Mouse (Mus musculus): ENCODE measurements around the gene Cul5. TPM values are rescaled to one million over a fixed set of nuclear protein-coding genes. Genes with fewer than 3 reads are reported as not detected.

The Cul5 gene
- polyA plus RNA-seq, 1 experiment: 76.3 TPM

GRCm38 (mm10) chr9:53609306-53609967, 60.4 kb downstream of the Cul5 start:
- Histone ChIP-seq H3K4me3 (ENCODE audit: insufficient read depth, low read length) (peak overlapping the region; percentile 67), H3K27ac (ENCODE audit: insufficient read depth, low read length) (no peak overlapping the region), H3K4me1 (ENCODE audit: control insufficient read depth, insufficient read depth, low read length) (0 out of 2 replicates have a peak, but pooled peaks cover 3% of the 10 kb centered on the region)
- TF ChIP-seq POLR2A (IDR thresholded peaks at IDR 0.05; ENCODE audit: low read depth, low read length): no peak
- TF ChIP-seq CTCF (IDR thresholded peaks at IDR 0.05; ENCODE audit: borderline replicate concordance, insufficient read depth, low read length): no peak

GRCm38 (mm10) chr9:53607816-53608215, 62.0 kb downstream of the Cul5 start:
- Histone ChIP-seq H3K4me3 (ENCODE audit: insufficient read depth, low read length) (no peak overlapping the region), H3K27ac (ENCODE audit: insufficient read depth, low read length) (no peak overlapping the region), H3K4me1 (ENCODE audit: control insufficient read depth, insufficient read depth, low read length) (peaks cover 8% of the 10 kb centered on the region)
- TF ChIP-seq POLR2A (IDR thresholded peaks at IDR 0.05; ENCODE audit: low read depth, low read length): no peak
- no peak for TF ChIP-seq CTCF (IDR thresholded peaks at IDR 0.05; ENCODE audit: borderline replicate concordance, insufficient read depth, low read length)

GRCm38 (mm10) chr9:53607192-53607591, 62.6 kb downstream of the Cul5 start:
- Histone ChIP-seq H3K4me3 (ENCODE audit: insufficient read depth, low read length) (no peak overlapping the region), H3K4me1 (ENCODE audit: control insufficient read depth, insufficient read depth, low read length) (peaks cover 8% of the 10 kb centered on the region), H3K27ac (ENCODE audit: insufficient read depth, low read length) (no peak overlapping the region)
- TF ChIP-seq POLR2A (IDR thresholded peaks at IDR 0.05; ENCODE audit: low read depth, low read length) (no peak), CTCF (IDR thresholded peaks at IDR 0.05; ENCODE audit: borderline replicate concordance, insufficient read depth, low read length) (no peak)

DNA sequence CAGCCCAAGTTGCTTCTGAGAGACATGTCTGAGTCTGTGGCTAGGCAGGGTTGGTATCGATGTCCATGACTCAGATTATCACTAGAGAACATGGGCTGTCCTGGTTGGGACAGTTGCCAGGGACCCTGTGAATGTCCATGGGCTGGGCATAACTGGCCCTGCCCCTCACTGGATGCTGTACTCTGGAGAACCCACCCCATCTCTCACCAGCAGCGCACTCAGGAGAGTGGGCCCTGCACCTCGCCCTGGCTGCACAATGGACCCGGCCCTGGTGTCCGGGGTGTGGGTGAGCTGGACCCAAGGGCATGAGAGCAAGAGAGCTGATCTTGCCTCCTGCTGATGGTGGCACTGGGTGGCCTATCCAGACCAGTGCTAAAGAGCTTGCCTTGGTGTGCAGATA, 64.9 kb downstream of the Cul5 start:
- TF ChIP-seq POLR2A (IDR thresholded peaks at IDR 0.05; ENCODE audit: low read depth, low read length) (no peak), CTCF (IDR thresholded peaks at IDR 0.05; ENCODE audit: borderline replicate concordance, insufficient read depth, low read length) (no peak)
- Histone ChIP-seq H3K27ac (ENCODE audit: insufficient read depth, low read length) (no peak overlapping the region), H3K4me1 (ENCODE audit: control insufficient read depth, insufficient read depth, low read length) (peaks cover 8% of the 10 kb centered on the region), H3K4me3 (ENCODE audit: insufficient read depth, low read length) (no peak overlapping the region)

- H3K27ac ChIP-seq (ENCODE audit: insufficient read depth, low read length): no peak overlapping the region; the same call in 1 of the 2 replicates
- no peak overlapping the region for H3K4me3 ChIP-seq (ENCODE audit: insufficient read depth, low read length)
- peaks cover 8% of the 10 kb centered on the region for H3K4me1 ChIP-seq (ENCODE audit: control insufficient read depth, insufficient read depth, low read length)
- no peak for TF ChIP-seq POLR2A (IDR thresholded peaks at IDR 0.05; ENCODE audit: low read depth, low read length)
- no peak for TF ChIP-seq CTCF (IDR thresholded peaks at IDR 0.05; ENCODE audit: borderline replicate concordance, insufficient read depth, low read length)
Observed at GRCm38 (mm10) chr9:53603849-53604248, 66.0 kb downstream of the Cul5 start.

- no peak overlapping the region for H3K4me3 ChIP-seq (ENCODE audit: insufficient read depth, low read length)
- TF ChIP-seq POLR2A (IDR thresholded peaks at IDR 0.05; ENCODE audit: low read depth, low read length) (no peak), CTCF (IDR thresholded peaks at IDR 0.05; ENCODE audit: borderline replicate concordance, insufficient read depth, low read length) (no peak)
- H3K27ac ChIP-seq (ENCODE audit: insufficient read depth, low read length): peak overlapping the region; percentile 25; the same call in 1 of the 2 replicates
- peaks cover 8% of the 10 kb centered on the region for H3K4me1 ChIP-seq (ENCODE audit: control insufficient read depth, insufficient read depth, low read length)
Observed at GRCm38 (mm10) chr9:53603384-53603783, 66.4 kb downstream of the Cul5 start.

DNA sequence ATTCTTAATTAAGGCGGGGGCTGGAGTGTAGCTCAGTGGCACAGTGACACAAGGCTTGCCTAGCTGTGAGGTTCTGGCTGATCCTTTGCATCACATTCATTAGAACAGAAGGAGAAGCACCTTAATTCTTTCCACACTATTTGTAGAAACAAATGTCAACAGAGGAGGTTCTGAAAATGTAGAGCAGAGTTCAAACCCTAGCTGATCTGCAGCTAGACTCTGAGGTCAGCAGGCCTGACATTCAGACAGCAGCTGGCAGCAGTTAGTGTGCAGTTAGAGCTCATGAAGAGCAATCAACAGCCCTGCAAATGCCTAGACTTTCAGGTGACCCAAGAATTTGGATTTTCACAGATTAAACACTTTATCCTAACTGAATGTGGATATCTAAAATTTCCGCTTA, 68.3 kb downstream of the Cul5 start:
- Histone ChIP-seq H3K4me1 (ENCODE audit: control insufficient read depth, insufficient read depth, low read length) (peaks cover 8% of the 10 kb centered on the region), H3K4me3 (ENCODE audit: insufficient read depth, low read length) (no peak overlapping the region), H3K27ac (ENCODE audit: insufficient read depth, low read length) (no peak overlapping the region)
- no peak for TF ChIP-seq POLR2A (IDR thresholded peaks at IDR 0.05; ENCODE audit: low read depth, low read length)
- no peak for TF ChIP-seq CTCF (IDR thresholded peaks at IDR 0.05; ENCODE audit: borderline replicate concordance, insufficient read depth, low read length)

GRCm38 (mm10) chr9:53598631-53599030, 71.2 kb downstream of the Cul5 start:
- H3K27ac ChIP-seq (ENCODE audit: insufficient read depth, low read length): no peak overlapping the region
- TF ChIP-seq CTCF (IDR thresholded peaks at IDR 0.05; ENCODE audit: borderline replicate concordance, insufficient read depth, low read length): no peak
- no peak for TF ChIP-seq POLR2A (IDR thresholded peaks at IDR 0.05; ENCODE audit: low read depth, low read length)
- H3K4me3 ChIP-seq (ENCODE audit: insufficient read depth, low read length): no peak overlapping the region

DNA sequence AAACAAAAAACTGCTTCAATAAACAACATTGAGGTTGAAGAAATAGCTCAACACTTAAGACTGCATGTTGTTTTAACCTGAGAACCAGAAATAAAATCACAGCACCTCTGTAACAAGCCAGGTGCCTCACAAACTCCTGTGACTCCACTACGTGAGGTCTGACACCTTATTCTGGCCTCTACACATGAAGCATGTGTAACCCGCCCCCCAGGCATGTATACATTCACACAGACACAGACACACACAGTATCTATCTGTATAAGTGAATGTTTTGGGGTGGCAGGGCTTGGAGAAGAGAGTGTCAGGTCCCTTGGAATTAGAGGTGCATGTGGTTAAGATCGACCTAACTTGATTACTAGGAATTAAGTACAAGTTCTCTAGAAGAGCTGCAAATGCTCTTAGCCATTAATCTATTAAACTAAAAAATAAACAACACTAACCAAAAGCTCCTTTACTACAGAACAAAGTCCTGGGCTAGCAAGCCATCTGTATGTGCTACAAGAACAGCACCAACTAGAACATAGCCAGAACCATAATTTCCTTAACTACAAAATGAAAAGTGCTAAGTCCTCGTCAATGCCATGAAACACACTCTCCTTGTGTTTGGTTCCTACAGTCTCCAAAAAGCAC, 72.7 kb downstream of the Cul5 start:
- Histone ChIP-seq H3K4me1 (ENCODE audit: control insufficient read depth, insufficient read depth, low read length) (no peaks in the 10 kb centered on the region), H3K4me3 (ENCODE audit: insufficient read depth, low read length) (no peak overlapping the region), H3K27ac (ENCODE audit: insufficient read depth, low read length) (no peak overlapping the region)
- TF ChIP-seq CTCF (IDR thresholded peaks at IDR 0.05; ENCODE audit: borderline replicate concordance, insufficient read depth, low read length) (no peak), POLR2A (IDR thresholded peaks at IDR 0.05; ENCODE audit: low read depth, low read length) (no peak)

More at GRCm38 (mm10) chr9:53598631-53599030, 71.2 kb downstream of the Cul5 start:
- H3K4me1 ChIP-seq (ENCODE audit: control insufficient read depth, insufficient read depth, low read length): peaks cover 2% of the 10 kb centered on the region

- H3K4me3 ChIP-seq (ENCODE audit: insufficient read depth, low read length): no peak overlapping the region
- H3K27ac ChIP-seq (ENCODE audit: insufficient read depth, low read length): no peak overlapping the region
- TF ChIP-seq POLR2A (IDR thresholded peaks at IDR 0.05; ENCODE audit: low read depth, low read length) (no peak), CTCF (IDR thresholded peaks at IDR 0.05; ENCODE audit: borderline replicate concordance, insufficient read depth, low read length) (peak; percentile 74; the same call in 1 of the 2 replicates)
- no peaks in the 10 kb centered on the region for H3K4me1 ChIP-seq (ENCODE audit: control insufficient read depth, insufficient read depth, low read length)
Observed at GRCm38 (mm10) chr9:53594764-53595163, 75.0 kb downstream of the Cul5 start.

Measured in embryonic fibroblast, embryonic 13.5 days (primary cell).